Mouse (Mus musculus) MEL (cell line): ENCODE measurements at regions not wholly inside any gene's neighbourhood (a gene's known extent, or its start where the extent isn't known, plus 50 kb on each side); places are given as distances from the start of the nearest gene placed in this dataset.

Experiments
- DNase-seq: peaks from one replicate; pipeline ENCODE4 v3.0.0; 2011; ENCODE audit warnings: low read depth, low spot score
- H3K27ac ChIP-seq: 2 replicates; pipeline ENCODE4 v1.5.1; 2012; ENCODE audit warnings: low read depth, mild to moderate bottlenecking, control low read depth, low read length, moderate library complexity; ENCODE audit not compliant: control insufficient read depth
- H3K27me3 ChIP-seq, 2 experiments: fragments of 150-350 bp in 1 of 2; sonication (generic) in 1 of 2; 2 replicates each; pipeline ENCODE4 v1.6.1; 2012; ENCODE audit warnings: low read length in 2 of 2, mild to moderate bottlenecking in 2 of 2, improper control_type of control experiment in 1 of 2, moderate library complexity in 1 of 2; ENCODE audit not compliant: insufficient read depth in 2 of 2, control insufficient read depth in 1 of 2
- H3K36me3 ChIP-seq, 2 experiments: 2 replicates each; pipeline ENCODE4 v1.6.1; 2012 to 2014; ENCODE audit warnings: low read length in 2 of 2, improper control_type of control experiment in 1 of 2, inconsistent platforms in 1 of 2, mild to moderate bottlenecking in 1 of 2; ENCODE audit not compliant: insufficient read depth in 2 of 2, control insufficient read depth in 1 of 2
- H3K4me1 ChIP-seq, 2 experiments: fragments of 150-350 bp in 1 of 2; sonication (generic) in 1 of 2; 2 replicates each; pipeline ENCODE4 v1.6.1; 2012; ENCODE audit warnings: low read length in 2 of 2, improper control_type of control experiment in 1 of 2, mild to moderate bottlenecking in 1 of 2; ENCODE audit not compliant: insufficient read depth in 2 of 2, control insufficient read depth in 1 of 2
- H3K4me3 ChIP-seq, 2 experiments: fragments of 150-350 bp in 1 of 2; sonication (generic) in 1 of 2; 2 replicates each; pipeline ENCODE4 v1.5.1; 2012; ENCODE audit warnings: low read depth in 2 of 2, low read length in 2 of 2, mild to moderate bottlenecking in 2 of 2, moderate library complexity in 2 of 2, control low read depth in 1 of 2, improper control_type of control experiment in 1 of 2; ENCODE audit not compliant: control insufficient read depth in 1 of 2, insufficient read depth in 1 of 2
- H3K79me2 ChIP-seq: 2 replicates; pipeline ENCODE4 v1.6.1; 2012; ENCODE audit warnings: mild to moderate bottlenecking, low read length, moderate library complexity; ENCODE audit not compliant: control insufficient read depth, poor library complexity, insufficient read depth
- H3K9ac ChIP-seq: 2 replicates; pipeline ENCODE4 v1.6.1; 2012; ENCODE audit warnings: low read depth, mild to moderate bottlenecking, control low read depth, low read length, moderate library complexity; ENCODE audit not compliant: control insufficient read depth, poor library complexity, severe bottlenecking
- H3K9me3 ChIP-seq: fragments of 150-350 bp; sonication (generic); replicated peaks from 2 replicates; pipeline ENCODE4 v1.6.1; 2012; ENCODE audit warnings: mild to moderate bottlenecking, low read length, improper control_type of control experiment, moderate library complexity; ENCODE audit not compliant: insufficient read depth
- CHD1 ChIP-seq: IDR thresholded peaks from 2 replicates; pipeline ENCODE4 v1.6.1; 2012; ENCODE audit warnings: low read depth, mild to moderate bottlenecking, inconsistent platforms, low read length, improper control_type of control experiment
- CHD2 ChIP-seq: IDR thresholded peaks from 2 replicates; pipeline ENCODE4 v1.6.1; 2011; ENCODE audit warnings: low read length, improper control_type of control experiment
- E2F4 ChIP-seq: IDR thresholded peaks from 2 replicates; pipeline ENCODE4 v1.6.1; 2011; ENCODE audit warnings: low read depth, low read length, improper control_type of control experiment, borderline replicate concordance
- ELF1 ChIP-seq: IDR thresholded peaks from 2 replicates; pipeline ENCODE4 v1.6.1; 2014; ENCODE audit warnings: low read depth, mild to moderate bottlenecking, inconsistent platforms, low read length, improper control_type of control experiment, moderate library complexity
- ETS1 ChIP-seq: IDR thresholded peaks from 2 replicates; pipeline ENCODE4 v1.6.1; 2012; ENCODE audit warnings: low read depth, mild to moderate bottlenecking, inconsistent platforms, low read length, improper control_type of control experiment, moderate library complexity
- GABPA ChIP-seq: IDR thresholded peaks from 2 replicates; pipeline ENCODE4 v1.6.1; 2012; ENCODE audit warnings: low read depth, mild to moderate bottlenecking, inconsistent platforms, low read length, improper control_type of control experiment, moderate library complexity
- JUND ChIP-seq: IDR thresholded peaks from 2 replicates; pipeline ENCODE4 v1.6.1; 2011; ENCODE audit warnings: low read depth, mild to moderate bottlenecking, improper control_type of control experiment, low read length
- KAT2A ChIP-seq: conservative IDR thresholded peaks from 2 replicates; pipeline ENCODE4 v1.6.1; 2012; ENCODE audit warnings: low read depth, low read length, improper control_type of control experiment, inconsistent platforms
- MAZ ChIP-seq: IDR thresholded peaks from 2 replicates; pipeline ENCODE4 v1.6.1; 2012; ENCODE audit warnings: low read depth, mild to moderate bottlenecking, inconsistent platforms, low read length, improper control_type of control experiment
- MEF2A ChIP-seq: IDR thresholded peaks from 2 replicates; pipeline ENCODE4 v1.6.1; 2014; ENCODE audit warnings: low read depth, mild to moderate bottlenecking, inconsistent platforms, low read length, improper control_type of control experiment; ENCODE audit not compliant: poor library complexity, insufficient replicate concordance, severe bottlenecking; ENCODE audit errors: extremely low read depth
- MYC ChIP-seq: IDR thresholded peaks from 2 replicates; pipeline ENCODE4 v1.6.1; 2011; ENCODE audit warnings: low read depth, mild to moderate bottlenecking, low read length, improper control_type of control experiment, moderate library complexity
- NELFE ChIP-seq: IDR thresholded peaks from 2 replicates; pipeline ENCODE4 v1.6.1; 2011; ENCODE audit warnings: low read depth, low read length, improper control_type of control experiment
- NRF1 ChIP-seq: IDR thresholded peaks from 2 replicates; pipeline ENCODE4 v1.6.1; 2014; ENCODE audit warnings: low read depth, mild to moderate bottlenecking, inconsistent platforms, low read length, improper control_type of control experiment, moderate library complexity; ENCODE audit not compliant: poor library complexity, insufficient read depth, severe bottlenecking
- POLR2A ChIP-seq, 2 experiments: IDR thresholded peaks; 2 replicates each; pipeline ENCODE4 v1.6.1; 2011 to 2012; ENCODE audit warnings: low read length in 2 of 2, mild to moderate bottlenecking in 2 of 2, control low read depth in 1 of 2, improper control_type of control experiment in 1 of 2, low read depth in 1 of 2, moderate library complexity in 1 of 2; ENCODE audit not compliant: control insufficient read depth in 1 of 2, insufficient read depth in 1 of 2, poor library complexity in 1 of 2
- POLR2AphosphoS2 ChIP-seq: IDR thresholded peaks from 2 replicates; pipeline ENCODE4 v1.6.1; 2011; ENCODE audit warnings: low read length, improper control_type of control experiment
- POLR2AphosphoS5 ChIP-seq: IDR thresholded peaks from 2 replicates; pipeline ENCODE4 v1.6.1; 2012; ENCODE audit warnings: low read depth, borderline replicate concordance, mild to moderate bottlenecking, inconsistent platforms, low read length, moderate library complexity, mixed read lengths
- SIN3A ChIP-seq: IDR thresholded peaks from 2 replicates; pipeline ENCODE4 v1.6.1; 2012; ENCODE audit warnings: low read length, improper control_type of control experiment, inconsistent platforms
- TAL1 ChIP-seq: IDR thresholded peaks from 2 replicates; pipeline ENCODE4 v1.6.1; 2012; ENCODE audit warnings: mild to moderate bottlenecking, inconsistent platforms, low read length, moderate library complexity, mixed read lengths
- TBP ChIP-seq: IDR thresholded peaks from 2 replicates; pipeline ENCODE4 v1.8.0; 2011; ENCODE audit warnings: low read depth, low read length, improper control_type of control experiment
- TCF12 ChIP-seq: IDR thresholded peaks from 2 replicates; pipeline ENCODE4 v1.6.1; 2014; ENCODE audit warnings: low read depth, mild to moderate bottlenecking, inconsistent platforms, low read length, improper control_type of control experiment, moderate library complexity
- UBTF ChIP-seq: IDR thresholded peaks from 2 replicates; pipeline ENCODE4 v1.6.1; 2012; ENCODE audit warnings: low read depth, mild to moderate bottlenecking, inconsistent platforms, low read length, improper control_type of control experiment, moderate library complexity, borderline replicate concordance; ENCODE audit not compliant: insufficient read depth
- ZC3H11A ChIP-seq: IDR thresholded peaks from 2 replicates; pipeline ENCODE4 v1.6.1; 2012; ENCODE audit warnings: low read depth, mild to moderate bottlenecking, inconsistent platforms, low read length, improper control_type of control experiment
- ZKSCAN1 ChIP-seq: IDR thresholded peaks from 2 replicates; pipeline ENCODE4 v1.6.1; 2012; ENCODE audit warnings: low read depth, mild to moderate bottlenecking, inconsistent platforms, low read length, improper control_type of control experiment, moderate library complexity
- ZNF384 ChIP-seq: IDR thresholded peaks from 2 replicates; pipeline ENCODE4 v1.6.1; 2012; ENCODE audit warnings: low read depth, mild to moderate bottlenecking, inconsistent platforms, low read length, improper control_type of control experiment

DNA sequence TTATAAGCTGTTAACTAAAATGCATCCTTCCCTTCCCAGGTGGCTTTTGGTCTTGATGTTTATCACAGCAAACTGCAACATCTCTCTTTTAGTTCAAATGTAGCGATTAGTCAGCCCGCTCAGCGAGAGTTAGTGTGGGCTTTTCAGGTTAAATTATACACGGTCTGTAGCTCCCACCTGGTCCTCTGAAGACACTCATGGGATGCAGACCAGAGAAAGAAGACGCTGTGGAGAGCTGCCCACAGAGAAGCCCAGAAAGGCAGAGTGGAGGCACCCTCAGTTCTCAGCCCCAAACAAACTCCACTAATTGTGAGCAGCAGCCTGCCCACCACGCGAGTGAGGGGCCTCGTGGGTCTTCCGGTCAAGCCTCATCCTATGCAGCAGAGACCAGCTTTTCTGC is 81.1 kb upstream of the Cplx2 start:
- no peaks in the 10 kb centered on the region for H3K9me3 ChIP-seq
- no peaks in the 10 kb centered on the region for H3K36me3 ChIP-seq
- H3K9ac ChIP-seq, result no peak overlapping the region
- H3K27me3 ChIP-seq, result no peaks in the 10 kb centered on the region; a peak in 2 of 4 replicates
- DNase-seq, result no peak
- no peak overlapping the region for H3K27ac ChIP-seq
- TF ChIP-seq MYC (no peak), TBP (no peak), ETS1 (no peak), MAZ (no peak), NRF1 (no peak), MEF2A (no peak), ZKSCAN1 (no peak), TCF12 (no peak), ZNF384 (no peak), CHD1 (no peak), POLR2AphosphoS2 (no peak), POLR2AphosphoS5 (no peak), POLR2A (IDR thresholded peaks at IDR 0.05; ENCODE audit: control insufficient read depth in 1 of 2, insufficient read depth in 1 of 2, low read depth in 1 of 2, low read length in 2 of 2, poor library complexity in 1 of 2) (no peak), KAT2A (no peak), SIN3A (no peak), TAL1 (no peak), ELF1 (no peak), JUND (no peak), UBTF (no peak), CHD2 (no peak)
- H3K4me1 ChIP-seq, result no peaks in the 10 kb centered on the region
- H3K79me2 ChIP-seq, result no peaks in the 10 kb centered on the region
- no peak overlapping the region for H3K4me3 ChIP-seq

DNA sequence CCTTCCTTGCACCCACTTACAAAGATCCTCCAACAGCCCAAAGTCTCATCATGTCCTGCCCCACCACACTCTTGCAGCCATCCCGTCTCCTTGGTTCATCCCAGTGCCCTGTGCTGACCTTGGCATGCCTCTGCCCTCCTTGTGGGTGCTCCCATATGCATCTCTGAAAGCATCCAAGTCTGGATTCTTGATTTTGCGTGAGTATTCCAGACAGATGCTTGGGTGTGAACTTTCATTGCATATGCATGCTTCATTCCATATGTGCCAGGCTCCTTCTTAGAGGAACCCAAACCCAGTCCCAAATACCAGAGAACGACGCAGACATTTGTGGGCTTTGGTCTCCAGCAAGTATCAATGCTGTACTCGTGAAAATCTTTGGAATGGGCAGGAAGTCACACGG is 78.8 kb upstream of the Cplx2 start:
- H3K4me1 ChIP-seq, result no peaks in the 10 kb centered on the region
- TF ChIP-seq GABPA (no peak), TBP (no peak), POLR2AphosphoS2 (no peak), E2F4 (no peak), MEF2A (no peak), NELFE (no peak), ZC3H11A (no peak)
- TF ChIP-seq, all 39 proteins: peak for 0
- Histone ChIP-seq H3K79me2 (no peaks in the 10 kb centered on the region), H3K36me3 (no peaks in the 10 kb centered on the region), H3K27me3 (no peaks in the 10 kb centered on the region; a peak in 2 of 4 replicates), H3K9me3 (no peaks in the 10 kb centered on the region), H3K9ac (no peak overlapping the region), H3K27ac (no peak overlapping the region), H3K4me3 (no peak overlapping the region)
- DNase-seq, result no peak
